Mouse (Mus musculus) megakaryocyte, adult 5-6 weeks (primary cell): ENCODE data around the gene Smyd2. TPM values are rescaled to one million over a fixed set of nuclear protein-coding genes. Genes with fewer than 3 reads are reported as not detected.

Experiments
- ATAC-seq: 2 replicates; pipeline ENCODE4 v1.8.0; 2016; ENCODE audit warnings: mild to moderate bottlenecking, inconsistent platforms; ENCODE audit not compliant: poor library complexity, severe bottlenecking
- total RNA-seq, 2 experiments: library from RNA; stranded (forward) in 1 of 2; stranded (reverse) in 1 of 2; fragments of 153-499, 151-499 nt in 1 of 2; fragments of 221-1000, 200-1000 nt in 1 of 2; gene quantifications; 2 replicates each; pipeline versions ENCODE4 v1.2.3 to v1.2.4; 2015 to 2017

Gene Smyd2
- total RNA-seq, 2 experiments from 2014 or later: 16.7 to 19.2 TPM

GRCm38 (mm10) chr1:189849550-189849949 lies 72.6 kb downstream of the Smyd2 start:
- no peak for ATAC-seq

- ATAC-seq: no peak
These were observed 75.8 kb downstream of the Smyd2 start for GRCm38 (mm10) chr1:189846319-189846718.

GRCm38 (mm10) chr1:189834166-189834565 lies 88.0 kb downstream of the Smyd2 start:
- ATAC-seq: no peak

- ATAC-seq: no peak
These were observed 88.8 kb downstream of the Smyd2 start for GRCm38 (mm10) chr1:189833351-189833750.

- ATAC-seq: no peak
These were observed 91.3 kb downstream of the Smyd2 start for GRCm38 (mm10) chr1:189830797-189831232.

Other genes with a start within 250 kb of the Smyd2 start
- gene Cenpf, start 234.3 kb downstream of the Smyd2 start, total RNA-seq (2015): 38.7 and 40.5 TPM in 2 replicates
- gene Cenpf, start 234.3 kb downstream of the Smyd2 start, total RNA-seq (2017): 47.4 and 82.1 TPM in 2 replicates
- 0.02 and 0.09 TPM in 2 replicates for gene Ptpn14, start 194.1 kb downstream of the Smyd2 start, total RNA-seq (2015)
- 0.26 TPM in 1 of 2 replicates, not detected in the other for gene Ptpn14, start 194.1 kb downstream of the Smyd2 start, total RNA-seq (2017)
- not detected in 2 replicates for gene Prox1, start 248.4 kb upstream of the Smyd2 start, total RNA-seq (2015)
- not detected in 2 replicates for gene Prox1, start 248.4 kb upstream of the Smyd2 start, total RNA-seq (2017)